Mouse (Mus musculus) testis, adult 2 months (tissue): ENCODE results near the gene Gm4177. TPM values are rescaled to one million over a fixed set of nuclear protein-coding genes. Genes with fewer than 3 reads are reported as not detected.
"Not testable (repeated sequence)": the region's sequence is repeated elsewhere in the genome, so short reads cannot be mapped to it uniquely, and the experiment has no call there.

Experiments
- H3K27ac ChIP-seq: fragments of 200-500 bp; 2 replicates; pipeline ENCODE4 v1.5.1; 2012; ENCODE audit warnings: low read depth, low read length; ENCODE audit not compliant: control insufficient read depth, insufficient read depth
- H3K27me3 ChIP-seq: fragments of 200-500 bp; 2 replicates; pipeline ENCODE4 v1.6.1; 2012; ENCODE audit warnings: mild to moderate bottlenecking, low read length, moderate library complexity; ENCODE audit not compliant: control insufficient read depth, insufficient read depth
- H3K36me3 ChIP-seq: fragments of 200-500 bp; 2 replicates; pipeline ENCODE4 v1.6.1; 2012; ENCODE audit warnings: mild to moderate bottlenecking, low read length; ENCODE audit not compliant: control insufficient read depth, insufficient read depth
- H3K4me1 ChIP-seq: fragments of 200-500 bp; 2 replicates; pipeline ENCODE4 v1.6.1; 2012; ENCODE audit warnings: low read length; ENCODE audit not compliant: control insufficient read depth, insufficient read depth
- H3K4me3 ChIP-seq: fragments of 200-500 bp; 2 replicates; pipeline ENCODE4 v1.5.1; 2012; ENCODE audit warnings: low read depth, mild to moderate bottlenecking, low read length, moderate library complexity, mixed read lengths; ENCODE audit not compliant: control insufficient read depth
- polyA plus RNA-seq: library from polyadenylated mRNA; depleted of rRNA; stranded (reverse); fragments of >200 nt; gene quantifications from 2 replicates; pipeline ENCODE4 v1.2.3, GENCODE M21; 2012; rRNA removed

Gene Gm4177
- polyA plus RNA-seq = not detected in 2 replicates

DNA sequence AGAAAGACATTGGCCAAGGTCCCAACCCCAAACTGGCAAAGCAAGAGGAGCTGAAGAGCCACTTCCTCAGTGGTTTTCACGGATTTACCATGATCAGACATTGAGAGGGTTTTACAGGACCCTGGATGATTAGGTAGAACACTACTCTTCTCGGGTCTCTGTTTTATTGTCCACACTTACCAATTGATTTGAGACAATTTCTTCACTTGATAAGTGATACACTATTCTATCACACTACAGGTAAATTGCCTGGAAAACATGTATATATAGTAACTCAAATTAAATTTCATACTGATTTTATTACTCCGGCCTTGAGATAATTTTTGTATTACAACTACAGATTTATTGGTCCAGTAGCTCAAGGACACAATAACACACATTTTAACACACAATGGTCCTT is at the start of gene Gm4177:
Gm4177 (minus strand) TSS at position 101 of the 400 bp plus-strand sequence.
- not testable (repeated sequence) for H3K27ac ChIP-seq, H3K27me3 ChIP-seq, H3K4me1 ChIP-seq, H3K4me3 ChIP-seq, H3K36me3 ChIP-seq

DNA sequence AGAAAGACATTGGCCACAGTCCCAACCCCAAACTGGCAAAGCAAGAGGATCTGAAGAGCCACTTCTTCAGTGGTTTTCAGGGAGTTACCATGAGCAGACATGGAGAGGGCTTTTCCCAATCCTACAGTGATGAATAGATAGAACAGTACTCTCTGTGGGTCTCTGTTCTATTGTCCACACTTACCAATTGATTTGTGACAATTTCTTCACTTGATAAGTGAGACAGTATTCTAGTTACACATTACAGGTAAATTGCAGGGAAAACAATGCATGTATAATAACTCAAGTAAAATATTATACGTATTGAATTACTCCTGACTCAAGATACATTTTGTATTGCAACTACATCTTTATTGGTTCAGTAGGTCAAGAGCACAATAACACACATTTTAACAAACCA is 47.6 kb upstream of the Gm4177 start, which contains the start of gene Gm5725:
Gm5725 (minus strand) TSS at position 101 of the 400 bp plus-strand sequence.
- not testable (repeated sequence) for H3K27ac ChIP-seq, H3K27me3 ChIP-seq, H3K4me1 ChIP-seq, H3K4me3 ChIP-seq, H3K36me3 ChIP-seq

DNA sequence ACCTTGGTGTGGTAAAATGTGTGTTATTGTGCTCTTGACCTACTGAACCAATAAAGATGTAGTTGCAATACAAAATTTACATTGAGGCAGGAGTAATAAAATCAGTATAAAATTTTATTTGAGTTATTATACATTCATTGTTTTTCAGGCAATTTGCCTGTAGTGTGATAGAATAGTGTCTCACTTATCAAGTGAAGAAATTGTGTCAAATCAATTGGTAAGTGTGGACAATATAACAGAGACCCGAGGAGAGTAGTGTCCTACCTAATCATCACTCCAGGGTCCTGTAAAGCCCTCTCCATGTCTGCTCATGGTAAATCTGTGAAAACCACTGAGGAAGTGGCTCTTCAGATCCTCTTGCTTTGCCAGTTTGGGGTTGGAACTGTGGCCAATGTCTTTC is 35.5 kb upstream of the Gm4177 start, which contains the start of gene Vmn1r135:
Vmn1r135 (plus strand) TSS at position 301 of the 400 bp plus-strand sequence.
- not testable (repeated sequence) for H3K27me3 ChIP-seq, H3K36me3 ChIP-seq, H3K4me3 ChIP-seq, H3K4me1 ChIP-seq, H3K27ac ChIP-seq

DNA sequence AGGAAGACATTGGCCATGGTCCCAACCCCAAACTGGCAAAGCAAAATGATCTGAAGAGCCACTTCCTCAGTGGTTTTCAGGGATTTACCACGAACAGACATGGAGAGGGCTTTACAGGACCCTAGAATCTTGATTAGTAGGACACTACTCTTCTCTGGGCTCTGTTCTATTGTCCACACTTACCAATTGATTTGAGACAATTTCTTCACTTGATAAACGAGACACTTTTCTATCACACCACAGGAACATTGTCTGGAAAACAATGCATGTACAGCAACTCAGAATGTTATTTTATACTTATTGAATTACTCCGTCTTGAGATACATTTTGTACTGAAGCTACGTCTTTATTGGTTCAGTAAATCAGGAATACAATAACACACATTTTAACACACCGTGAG is 35.2 kb downstream of the Gm4177 start, which contains the start of gene Gm4175:
Gm4175 (minus strand) TSS at position 101 of the 400 bp plus-strand sequence.
- H3K4me3 ChIP-seq, H3K27me3 ChIP-seq, H3K4me1 ChIP-seq, H3K36me3 ChIP-seq, H3K27ac ChIP-seq: not testable (repeated sequence)

Other genes with a start within 250 kb of the Gm4177 start
- gene Vmn1r132, start 182.6 kb downstream of the Gm4177 start, polyA plus RNA-seq = not detected in 2 replicates
- not detected in 2 replicates for gene Gm4175, start 35.3 kb downstream of the Gm4177 start, polyA plus RNA-seq
- gene Vmn1r135, start 35.6 kb upstream of the Gm4177 start, polyA plus RNA-seq = not detected in 2 replicates
- gene Gm5725, start 47.5 kb upstream of the Gm4177 start, polyA plus RNA-seq = not detected in 2 replicates
- not detected in 2 replicates for gene Gm5891, start 124.6 kb upstream of the Gm4177 start, polyA plus RNA-seq
- gene Vmn1r137, start 197.9 kb upstream of the Gm4177 start, polyA plus RNA-seq = not detected in 2 replicates
- not detected in 2 replicates for gene Vmn1r138, start 232.2 kb upstream of the Gm4177 start, polyA plus RNA-seq